Mouse (Mus musculus) heart, adult 18-20 months (tissue): ENCODE data around the gene Dock3. TPM values are rescaled to one million over a fixed set of nuclear protein-coding genes. Genes with fewer than 3 reads are reported as not detected.

Source experiments
- DNase-seq, 2 experiments: peaks; one replicate each; pipeline ENCODE4 v3.0.0; 2021 to 2022; ENCODE audit warnings: mixed read lengths in 1 of 2
- total RNA-seq, 2 experiments: library from RNA; stranded (reverse); gene quantifications; 2 replicates each; pipeline ENCODE4 v1.2.3; 2021

Gene Dock3
- total RNA-seq, 2 experiments from 2014 or later, result 10.8 to 11.0 TPM

DNA sequence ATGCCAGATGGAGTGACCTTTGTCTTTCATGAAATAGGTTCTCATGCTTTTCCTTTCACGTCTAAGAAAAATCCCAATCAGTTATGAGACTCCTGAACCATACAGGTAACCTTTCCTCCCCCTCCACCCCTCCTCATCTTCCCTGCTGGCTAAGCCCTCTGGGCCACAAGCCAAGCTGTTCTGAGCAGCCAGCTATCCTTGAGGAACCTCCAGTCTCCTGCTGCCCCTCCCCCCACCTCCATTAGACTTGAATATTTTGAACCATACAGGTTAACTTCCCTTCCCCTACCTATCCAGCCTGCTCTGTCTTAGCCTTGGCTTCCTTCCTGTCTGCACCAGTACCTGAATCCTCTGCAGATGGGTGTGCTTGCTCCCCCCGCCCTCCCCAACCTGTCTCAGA, 204.1 kb downstream of the Dock3 start:
- DNase-seq, result no peak

- DNase-seq, result no peak
These were observed 221.9 kb downstream of the Dock3 start for GRCm38 (mm10) chr9:107009841-107010240.

- no peak for DNase-seq
These were observed 228.5 kb downstream of the Dock3 start for GRCm38 (mm10) chr9:107003187-107003586.

- peak in 1 of 2 experiments; percentile 36 for DNase-seq
These were observed 261.0 kb downstream of the Dock3 start for GRCm38 (mm10) chr9:106970742-106971141.

DNA sequence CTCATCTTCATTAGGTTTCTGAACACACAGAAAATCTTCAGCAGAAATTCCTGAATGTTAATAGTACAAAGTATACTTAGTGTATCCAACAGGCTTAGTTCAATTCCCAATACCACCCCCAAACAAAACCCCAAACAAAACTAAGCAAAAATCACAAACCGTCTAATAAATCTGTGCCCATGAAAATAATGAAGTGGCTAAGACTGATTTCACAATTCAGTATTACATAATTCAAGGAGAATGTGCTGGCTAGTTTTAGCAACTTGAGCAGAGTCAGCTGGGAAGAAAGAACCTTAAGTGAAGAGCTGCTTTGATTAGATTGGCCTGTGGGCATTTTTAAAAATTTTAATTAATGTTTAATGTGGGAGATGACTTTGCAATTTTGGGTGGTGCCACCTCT, 273.3 kb downstream of the Dock3 start:
- peak; percentile 34 to 50 for DNase-seq

- DNase-seq, result no peak
These were observed 276.2 kb downstream of the Dock3 start for GRCm38 (mm10) chr9:106955486-106955885.

- no peak for DNase-seq
These were observed 296.7 kb downstream of the Dock3 start for GRCm38 (mm10) chr9:106934998-106935397.

- DNase-seq, result no peak
These were observed 316.8 kb downstream of the Dock3 start for GRCm38 (mm10) chr9:106914878-106915277.

DNA sequence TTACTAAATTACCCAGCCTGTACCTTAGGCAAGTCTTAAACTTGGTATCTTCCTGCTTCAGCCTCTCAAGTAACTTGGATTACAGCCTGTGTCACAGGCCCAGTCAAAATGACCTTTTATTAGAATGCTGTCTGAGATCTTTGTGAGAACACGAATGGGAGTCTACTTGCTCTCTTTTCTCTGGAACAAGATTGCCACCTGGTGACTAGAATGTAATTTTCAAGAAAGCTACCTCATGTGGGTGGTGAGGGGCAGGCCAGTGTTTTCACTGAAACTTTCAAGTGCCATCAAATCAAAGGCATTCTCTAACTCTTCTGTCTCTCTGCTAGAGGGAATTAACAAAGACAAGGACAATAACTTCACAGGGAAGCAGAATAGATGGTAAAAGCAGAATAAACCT, 317.9 kb downstream of the Dock3 start:
- DNase-seq, result no peak

- DNase-seq, result no peak
These were observed 320.1 kb downstream of the Dock3 start for GRCm38 (mm10) chr9:106911624-106912023.

DNA sequence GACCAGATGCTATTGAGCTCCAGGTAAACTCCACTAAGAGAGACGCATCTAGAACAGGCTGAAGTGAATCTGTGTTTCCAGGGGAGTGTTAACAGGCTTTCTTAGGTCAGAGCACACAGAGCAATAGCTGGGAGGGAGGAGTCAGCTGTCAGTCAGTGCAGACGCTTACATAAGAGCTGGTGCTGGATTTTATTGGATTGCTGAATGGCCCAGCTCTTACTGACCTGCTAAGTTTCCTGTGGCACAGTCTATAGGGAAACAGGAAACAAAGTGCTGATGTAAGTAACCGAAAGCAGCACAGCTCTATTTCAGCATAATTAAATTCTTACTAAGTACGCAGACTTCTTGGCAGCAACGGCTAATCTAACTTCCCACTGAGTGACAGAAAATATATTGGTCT, 323.0 kb downstream of the Dock3 start:
- no peak for DNase-seq

DNA sequence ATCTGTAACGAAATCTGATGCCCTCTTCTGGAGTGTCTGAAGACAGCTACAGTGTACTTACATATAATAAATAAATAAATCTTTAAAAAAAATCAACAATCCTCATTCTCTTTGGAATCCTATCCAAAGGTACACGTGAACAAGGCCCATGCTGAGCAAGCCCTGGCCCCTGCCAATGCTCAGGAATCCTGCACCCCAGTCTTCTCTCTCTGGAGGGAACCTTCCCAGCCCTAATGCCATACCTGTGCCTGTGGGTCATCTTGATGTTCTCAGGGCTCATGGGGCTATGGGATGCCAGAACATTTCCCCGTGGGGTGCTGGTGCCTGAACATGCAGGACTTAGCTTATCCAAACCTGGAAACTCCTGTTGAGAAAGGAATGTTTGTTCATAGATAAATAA, 323.5 kb downstream of the Dock3 start:
- no peak for DNase-seq

- no peak for DNase-seq
These were observed 325.1 kb downstream of the Dock3 start for GRCm38 (mm10) chr9:106906597-106906996.

- DNase-seq, result peak; percentile 47 to 60
These were observed 327.9 kb downstream of the Dock3 start for GRCm38 (mm10) chr9:106903791-106904134.

GRCm38 (mm10) chr9:106903099-106903790, 328.5 kb downstream of the Dock3 start:
- no peak for DNase-seq

- DNase-seq, result no peak
These were observed 330.1 kb downstream of the Dock3 start for GRCm38 (mm10) chr9:106901596-106901995.

- no peak for DNase-seq
These were observed 332.8 kb downstream of the Dock3 start for GRCm38 (mm10) chr9:106898901-106899300.

DNA sequence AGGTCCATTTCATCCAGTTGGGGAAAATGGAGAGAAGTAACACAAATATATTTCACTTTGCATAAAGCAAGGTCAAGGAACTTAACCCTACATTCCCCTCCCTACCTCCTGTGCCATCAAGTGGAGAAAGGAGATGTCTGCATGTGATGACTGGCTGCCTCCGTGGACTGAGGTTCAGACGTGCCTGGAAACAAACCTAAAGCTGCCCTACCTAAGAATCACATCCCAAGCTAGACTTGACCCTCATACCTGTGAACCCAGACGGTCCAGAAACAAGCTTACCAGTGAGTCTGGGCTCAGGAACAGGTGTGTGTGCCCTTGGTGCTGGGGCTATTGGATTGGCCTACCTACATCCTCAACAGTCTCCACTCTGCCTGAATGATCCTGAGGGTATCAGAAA, 338.4 kb downstream of the Dock3 start:
- no peak for DNase-seq

DNA sequence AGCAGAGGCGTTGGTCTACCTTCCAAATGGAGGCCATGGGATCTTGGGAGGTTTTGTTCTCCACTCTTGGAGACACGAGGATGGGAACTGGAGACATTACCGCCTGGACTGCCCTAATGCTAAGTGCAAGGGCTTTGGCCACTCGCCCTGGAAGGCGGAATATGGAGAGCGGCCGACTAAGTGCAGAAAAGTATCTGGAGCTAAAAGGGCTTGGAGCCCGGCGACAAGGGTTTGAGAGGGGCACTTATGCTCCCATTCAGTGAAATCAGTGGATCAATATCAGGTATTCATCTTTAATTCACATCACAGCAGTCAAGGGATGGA, 339.2 kb downstream of the Dock3 start:
- DNase-seq, result no peak

GRCm38 (mm10) chr9:106891829-106892551, 339.7 kb downstream of the Dock3 start, which contains the start of gene Manf:
Gene Manf (minus strand): TSS chr9:106891979.
- DNase-seq, result peak; percentile 95 to 99

DNA sequence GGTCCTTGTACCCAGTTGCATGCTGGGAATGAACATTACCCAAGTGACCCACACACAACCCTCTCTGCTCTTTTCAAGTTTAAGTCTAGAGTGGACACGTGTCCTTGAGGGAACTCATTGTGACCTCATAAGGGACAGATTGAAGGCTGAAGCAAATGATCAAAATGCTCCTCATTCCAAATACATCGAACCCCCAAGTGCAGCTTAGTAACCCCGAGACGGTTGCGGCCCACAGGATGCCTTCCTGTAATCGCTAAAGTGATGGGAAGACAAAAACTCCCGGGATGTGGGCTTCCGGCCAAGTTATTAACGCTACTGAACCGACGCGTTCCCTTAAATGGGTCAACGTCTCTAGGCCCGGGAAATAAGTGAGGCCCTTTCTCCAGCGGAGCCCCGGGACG, 340.4 kb downstream of the Dock3 start:
- DNase-seq, result no peak

DNA sequence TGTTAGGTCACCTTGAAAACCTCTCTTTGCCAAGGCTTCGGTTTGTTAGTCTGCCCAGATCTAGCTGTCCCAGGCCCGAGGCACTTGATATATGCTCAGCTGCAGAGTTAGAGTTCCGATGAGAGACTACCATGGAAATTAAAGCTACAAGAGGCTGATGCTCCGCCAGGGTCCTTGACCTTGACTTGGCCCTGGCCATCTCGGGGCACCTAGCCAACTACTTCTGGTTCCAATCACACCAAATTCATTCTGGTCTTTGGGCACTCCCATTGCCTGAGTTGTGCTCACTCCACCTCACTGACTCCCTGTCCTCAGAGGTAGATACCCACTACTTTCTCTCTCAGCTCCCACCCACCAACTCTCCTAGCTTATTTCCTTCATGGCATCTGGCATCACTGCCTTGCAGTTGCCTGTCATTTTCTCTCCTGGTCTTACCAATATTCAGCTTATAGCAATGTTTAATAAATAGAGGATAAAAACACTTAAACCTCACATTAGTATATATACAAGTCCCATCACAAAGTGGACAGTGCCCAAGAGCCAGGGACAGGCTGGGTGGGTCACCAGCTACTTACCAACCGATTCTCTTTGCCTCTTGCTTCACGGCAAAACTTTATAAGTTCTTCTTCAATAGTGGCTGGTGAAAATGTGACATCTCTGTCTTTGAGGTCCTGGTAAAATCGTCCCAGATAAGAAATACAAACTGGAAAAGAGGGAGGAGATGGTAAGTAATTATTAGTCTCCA, 341.0 kb downstream of the Dock3 start:
- DNase-seq, result peak; percentile 29 to 40

DNA sequence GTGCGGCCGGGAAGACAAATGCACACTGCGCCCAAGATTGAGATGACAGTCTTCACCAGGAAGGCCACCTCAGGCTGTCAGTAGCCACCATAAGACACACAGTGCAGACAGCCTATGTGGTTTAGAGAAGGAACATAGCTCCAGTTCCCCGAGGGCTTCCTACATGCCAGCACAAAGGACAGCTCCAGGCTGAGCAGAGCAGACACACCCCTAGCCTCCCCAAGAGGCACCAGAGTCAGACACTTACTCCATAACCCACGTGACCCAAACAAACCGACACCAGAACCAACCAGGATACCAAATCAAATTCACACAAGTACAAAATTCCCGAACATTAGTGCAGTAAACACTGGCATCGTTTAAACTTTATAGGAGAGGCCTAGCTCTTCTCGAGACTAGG, 342.4 kb downstream of the Dock3 start:
- DNase-seq, result no peak
